Comparison of ENCODE assay signal across 15 mouse cellular contexts in the genomic region with DNA sequence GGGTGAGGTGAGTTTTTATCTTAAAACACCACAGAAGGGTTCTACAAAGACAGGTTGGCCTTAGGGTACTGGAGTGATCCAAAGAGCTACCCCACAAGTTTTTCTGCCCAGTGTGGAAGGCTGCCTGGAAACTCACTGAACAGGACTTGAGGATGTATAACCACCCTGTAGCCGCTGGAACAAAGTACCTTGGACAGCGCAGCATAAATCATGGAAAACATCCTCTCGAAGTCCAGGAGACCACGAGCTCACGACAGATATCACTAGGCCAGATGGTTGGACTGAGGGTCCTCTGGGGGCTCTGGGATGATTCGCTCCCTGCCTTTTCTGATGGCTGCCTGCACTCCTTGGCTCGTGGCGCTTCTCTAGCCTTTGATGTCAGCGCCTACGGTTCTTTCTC. TPM values are rescaled to one million over a fixed set of nuclear protein-coding genes. Genes with fewer than 3 reads are reported as not detected.
"Had no signal": no experiment of that assay in that cellular context is flagged by ENCODE, and none has a peak within 500 bp of the region (broad histone marks: within the 10 kb centered on the region; RNA-seq: fewer than 3 reads in every experiment).

No protein-coding gene starts in this region.

- H3K27ac ChIP-seq: left cerebral cortex, adult 2 months; liver, embryonic 13.5 days; midbrain, embryonic 10.5 days; neural tube, embryonic 12.5 days; stomach, postnatal 0 days had no signal

- H3K4me2 ChIP-seq: liver, embryonic 13.5 days; neural tube, embryonic 12.5 days had no signal

- H3K4me3 ChIP-seq: left cerebral cortex, adult 2 months; liver, embryonic 13.5 days; midbrain, embryonic 10.5 days; neural tube, embryonic 12.5 days had no signal

- H3K27me3 ChIP-seq: liver, embryonic 13.5 days; neural tube, embryonic 12.5 days had no signal

- H3K9ac ChIP-seq: liver, embryonic 13.5 days; liver, postnatal 0 days; neural tube, embryonic 12.5 days had no signal

- DNase-seq: kidney, adult 9 months; kidney, postnatal 10 days; liver; liver, embryonic 13.5 days; liver, postnatal 0 days; midbrain, embryonic 14.5 days; thymus, adult 18-20 months; thymus, postnatal 25 days had no signal

- H3K9me3 ChIP-seq: liver, embryonic 13.5 days; midbrain, embryonic 10.5 days; neural tube, embryonic 12.5 days had no signal

- ATAC-seq: liver, postnatal 0 days had no signal

- H3K4me1 ChIP-seq: liver, embryonic 13.5 days; midbrain, embryonic 10.5 days; neural tube, embryonic 12.5 days had no signal

- H3K36me3 ChIP-seq: liver, embryonic 13.5 days; midbrain, embryonic 10.5 days; neural tube, embryonic 12.5 days had no signal

RNA-seq across cellular contexts. Expression of a gene that starts 24.1 kb away (rescaled TPM):
- polyA plus RNA-seq: large intestine, adult 2 months; limb, embryonic 11.5 days; midbrain, embryonic 14.5 days; neural tube, embryonic 12.5 days; stomach, postnatal 0 days; urinary bladder, adult 2 months had no signal
